Mouse (Mus musculus) bone marrow, adult 2 months (tissue): Measurements from ENCODE around the gene AC131692.1. TPM values are rescaled to one million over a fixed set of nuclear protein-coding genes. Genes with fewer than 3 reads are reported as not detected.
"Not testable (repeated sequence)": the region's sequence is repeated elsewhere in the genome, so short reads cannot be mapped to it uniquely, and the experiment has no call there.

Experiments used
- H3K27ac ChIP-seq: fragments of 200-500 bp; 2 replicates; pipeline ENCODE4 v1.5.1; 2012; ENCODE audit warnings: low read depth, mild to moderate bottlenecking, control low read depth, inconsistent platforms, low read length; ENCODE audit not compliant: control insufficient read depth, poor library complexity, insufficient read depth
- H3K4me1 ChIP-seq: fragments of 200-500 bp; 2 replicates; pipeline ENCODE4 v1.6.1; 2011; ENCODE audit warnings: low read length; ENCODE audit not compliant: control insufficient read depth, insufficient read depth
- H3K4me3 ChIP-seq: fragments of 200-500 bp; replicated peaks from 2 replicates; pipeline ENCODE3; 2011; ENCODE audit warnings: mild to moderate bottlenecking, low read depth, low read length, control low read depth; ENCODE audit not compliant: control insufficient read depth
- CTCF ChIP-seq: fragments of 200-500 bp; IDR thresholded peaks from 2 replicates; pipeline ENCODE4 v1.5.1; 2011; ENCODE audit warnings: low read length, control low read depth; ENCODE audit not compliant: control insufficient read depth, insufficient read depth
- POLR2A ChIP-seq: fragments of 200-500 bp; IDR thresholded peaks from 2 replicates; pipeline ENCODE4 v1.6.1; 2011; ENCODE audit warnings: low read depth, mild to moderate bottlenecking, control low read depth, low read length, borderline replicate concordance; ENCODE audit not compliant: control insufficient read depth
- WGBS: fragments of 180-500 bp; shearing (Covaris S2); methylation state at CpG from one replicate; pipeline ENCODE4 v1.1.7; 2018; 5-methylcytosine and 5-hydroxymethylcytosine counted together
- polyA plus RNA-seq: library from polyadenylated mRNA; stranded (reverse); fragments of >200 nt; gene quantifications from 2 replicates; pipeline ENCODE4 v1.2.4, GENCODE M21; 2011; ENCODE audit warnings: low replicate concordance; ENCODE audit not compliant: missing spikeins, insufficient read depth, insufficient read length

Gene AC131692.1
- polyA plus RNA-seq, 1 experiment = 6.9 TPM

DNA sequence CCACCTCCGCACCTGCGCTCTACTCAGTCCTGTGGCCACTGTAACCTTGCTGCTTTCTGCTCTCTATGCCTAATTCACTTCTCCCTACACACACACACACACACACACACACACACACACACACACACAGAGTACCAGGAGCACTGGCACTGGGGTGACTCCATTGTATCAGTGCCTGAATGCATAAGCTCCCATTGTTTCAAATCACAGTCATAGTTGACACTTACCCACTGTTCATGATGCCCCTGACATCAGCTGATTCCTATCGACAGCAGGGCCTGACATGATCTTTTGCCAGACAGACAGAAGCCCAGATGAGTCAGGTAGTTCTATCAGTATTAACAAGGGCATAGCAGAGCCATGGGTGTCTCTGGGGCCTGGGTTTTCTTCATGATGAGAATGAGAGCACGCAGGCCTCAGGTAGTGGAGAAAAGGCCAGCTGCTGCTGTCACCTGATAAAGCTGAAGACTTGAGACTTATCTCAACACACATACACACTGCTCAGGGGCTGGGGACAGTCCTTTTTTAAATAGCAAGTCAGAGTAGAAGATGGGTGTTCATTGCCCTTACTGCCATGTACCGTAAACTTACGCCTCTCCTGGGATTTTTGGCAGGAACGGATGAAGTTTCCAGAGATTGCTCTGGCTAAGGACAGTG is 38.1 kb downstream of the AC131692.1 start:
- 70% methylated on average over 7 of the region's 7 CpGs for WGBS
- TF ChIP-seq POLR2A (no peak), CTCF (no peak)
- Histone ChIP-seq H3K4me3 (no peak overlapping the region), H3K27ac (peak overlapping the region; percentile 37), H3K4me1 (peaks cover 6% of the 10 kb centered on the region; the same call in 1 of the 2 replicates)

DNA sequence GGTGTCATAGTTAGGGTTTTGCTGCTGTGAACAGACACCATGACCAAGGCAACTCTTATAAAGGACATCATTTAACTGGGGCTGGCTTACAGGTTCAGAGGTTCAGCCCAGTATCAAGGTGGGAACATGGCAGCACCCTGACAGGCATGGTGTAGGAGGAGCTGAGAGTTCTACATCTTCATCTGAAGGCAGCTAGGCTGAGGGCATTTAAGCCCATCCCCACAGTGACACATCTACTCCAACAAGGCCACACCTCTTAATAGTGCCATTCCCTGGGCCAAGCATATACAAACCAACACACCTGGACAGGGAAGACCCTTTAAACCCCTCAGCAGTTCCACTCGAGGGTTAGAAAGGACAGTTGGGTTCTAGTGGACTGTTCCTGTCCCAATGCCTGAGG is 39.0 kb downstream of the AC131692.1 start:
- WGBS = 31% methylated on average over 1 of the region's 1 CpGs
- H3K27ac ChIP-seq, H3K4me1 ChIP-seq, H3K4me3 ChIP-seq: not testable (repeated sequence)

DNA sequence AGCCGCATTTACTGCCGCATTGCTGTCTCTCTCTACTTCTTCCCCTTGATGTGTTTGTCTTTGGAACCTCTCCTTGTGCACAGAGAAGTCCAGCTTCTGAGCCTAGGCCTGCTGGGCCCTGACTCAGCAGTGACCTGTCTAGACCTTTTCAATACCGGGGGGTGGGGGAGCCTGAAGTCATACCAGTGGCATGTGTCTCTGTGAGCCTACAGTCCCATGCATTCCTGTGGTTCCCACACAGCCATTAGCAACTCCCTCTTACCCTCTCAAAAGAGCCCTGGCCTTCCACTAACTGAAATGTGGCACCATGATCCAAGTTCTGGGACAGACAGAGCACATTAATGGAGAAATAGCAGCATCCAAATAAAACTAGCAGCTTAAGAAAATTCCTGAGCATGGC is 42.2 kb downstream of the AC131692.1 start:
- peaks cover 6% of the 10 kb centered on the region; the same call in 1 of the 2 replicates for H3K4me1 ChIP-seq
- no peak overlapping the region for H3K27ac ChIP-seq
- 85% methylated on average over 3 of the region's 3 CpGs for WGBS
- no peak overlapping the region for H3K4me3 ChIP-seq
- TF ChIP-seq POLR2A (no peak), CTCF (no peak)

DNA sequence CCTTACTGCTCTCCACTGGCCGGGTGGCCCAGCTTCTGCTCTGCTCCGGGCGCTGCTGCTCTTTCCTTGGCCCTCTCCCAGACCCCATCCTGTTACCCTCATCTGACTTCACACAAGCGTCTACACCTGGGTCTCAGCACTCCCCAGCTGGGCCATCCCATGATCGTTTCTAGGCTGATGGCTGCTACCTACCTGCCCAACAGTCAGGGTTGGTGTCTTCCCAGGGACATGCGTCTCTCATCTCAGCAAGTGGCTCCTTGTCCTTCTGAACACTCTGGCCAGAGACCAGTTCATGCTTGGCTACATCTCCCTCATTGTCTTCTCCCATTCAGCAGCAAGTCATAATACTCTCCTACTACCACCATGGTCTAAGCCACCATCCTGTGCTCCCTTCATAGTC is 45.5 kb downstream of the AC131692.1 start:
- Histone ChIP-seq H3K4me3 (peak overlapping the region; percentile 5), H3K27ac (no peak overlapping the region; the same call in 1 of the 2 replicates), H3K4me1 (no peaks in the 10 kb centered on the region)
- TF ChIP-seq POLR2A (no peak), CTCF (no peak)
- WGBS = 82% methylated on average over 6 of the region's 6 CpGs

DNA sequence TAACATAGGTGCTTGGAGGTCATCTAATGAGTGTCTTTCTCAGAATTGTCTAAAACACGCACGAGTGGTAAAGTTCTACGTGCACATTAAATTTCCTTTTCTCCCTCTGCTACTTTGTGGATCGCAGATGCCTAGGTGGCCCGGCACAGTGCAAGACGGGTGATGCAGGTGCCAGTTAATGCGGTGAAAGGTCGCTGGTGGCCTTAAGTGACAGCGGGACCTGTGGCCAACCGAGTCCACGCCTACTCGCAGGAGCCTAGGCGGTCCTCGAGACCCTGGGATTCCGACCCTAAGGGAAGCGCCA is 46.1 kb downstream of the AC131692.1 start:
- under 1% methylated on average over 16 of the region's 16 CpGs for WGBS
- peak overlapping the region; percentile 77 for H3K4me3 ChIP-seq
- H3K27ac ChIP-seq = peak overlapping the region; percentile 81
- no peaks in the 10 kb centered on the region for H3K4me1 ChIP-seq
- TF ChIP-seq POLR2A (no peak), CTCF (no peak)

DNA sequence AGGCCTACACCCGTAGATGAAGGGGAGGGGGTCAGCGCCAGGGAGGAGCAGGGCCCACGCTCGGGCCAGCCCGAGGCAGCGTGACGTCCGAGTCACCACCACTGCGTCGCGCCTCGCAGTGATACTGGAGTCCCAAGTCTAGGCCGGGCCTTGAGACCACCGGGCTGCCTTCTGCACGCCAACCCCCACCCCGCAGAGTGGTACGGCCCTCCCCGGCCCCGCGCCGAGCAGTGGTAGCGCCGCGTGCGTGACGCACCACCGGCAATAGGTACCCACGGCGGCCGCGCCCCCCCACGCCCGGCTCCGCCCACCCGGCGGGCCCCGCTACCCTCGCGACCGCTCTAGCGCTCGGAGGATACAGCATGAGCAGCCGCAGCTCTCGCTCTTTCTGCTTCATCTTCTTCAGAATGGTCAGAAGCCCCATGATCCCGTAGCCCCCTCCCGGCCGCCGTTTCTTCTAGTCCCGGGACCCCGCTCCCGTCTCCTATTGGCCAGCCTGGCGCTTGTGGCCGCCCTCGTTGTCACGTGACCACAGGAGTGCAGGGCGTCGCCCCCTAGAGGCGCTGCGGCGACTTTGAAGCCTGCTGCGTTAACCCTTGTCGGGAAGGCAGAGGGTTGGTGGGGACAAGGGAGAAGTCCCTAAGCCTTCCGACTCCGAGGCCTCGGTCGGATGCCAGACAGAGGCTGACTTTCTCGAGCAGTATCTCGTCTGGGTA is 46.6 kb downstream of the AC131692.1 start, which contains the start of gene Batf2:
Gene Batf2 (plus strand): TSS at position 306 of the 716 bp plus-strand sequence.
- WGBS = under 1% methylated on average over 68 of the region's 68 CpGs
- H3K4me3 ChIP-seq = peak within 1 kb of the TSS; percentile 77
- peak; percentile 51; the same call in 1 of the 2 replicates for TF ChIP-seq POLR2A
- TF ChIP-seq CTCF = peak; percentile 89
- H3K27ac ChIP-seq = peak within 1 kb of the TSS; percentile 81
- no peaks in the 10 kb centered on the region for H3K4me1 ChIP-seq

DNA sequence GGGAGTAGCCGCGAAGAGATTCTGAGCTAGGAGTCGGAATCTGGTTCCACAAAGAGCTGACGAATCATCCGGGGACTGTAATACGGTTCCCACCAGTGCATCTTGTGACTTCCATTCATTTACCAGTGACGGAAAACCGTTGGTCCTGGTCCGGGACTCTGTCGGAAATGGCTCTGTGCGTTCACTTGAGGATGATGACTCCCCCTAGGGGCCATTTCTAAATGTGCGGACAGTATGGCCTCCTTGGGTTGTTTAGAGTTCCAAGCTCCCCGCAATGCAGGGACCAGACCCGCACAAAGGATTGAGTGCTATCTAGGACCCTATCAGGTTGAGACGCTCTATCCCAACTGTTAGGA is 47.2 kb downstream of the AC131692.1 start, which contains the start of gene Arl2:
Gene Arl2 (minus strand): TSS at position 155 of the 356 bp plus-strand sequence.
- TF ChIP-seq POLR2A (no peak), CTCF (peak; percentile 67)

DNA sequence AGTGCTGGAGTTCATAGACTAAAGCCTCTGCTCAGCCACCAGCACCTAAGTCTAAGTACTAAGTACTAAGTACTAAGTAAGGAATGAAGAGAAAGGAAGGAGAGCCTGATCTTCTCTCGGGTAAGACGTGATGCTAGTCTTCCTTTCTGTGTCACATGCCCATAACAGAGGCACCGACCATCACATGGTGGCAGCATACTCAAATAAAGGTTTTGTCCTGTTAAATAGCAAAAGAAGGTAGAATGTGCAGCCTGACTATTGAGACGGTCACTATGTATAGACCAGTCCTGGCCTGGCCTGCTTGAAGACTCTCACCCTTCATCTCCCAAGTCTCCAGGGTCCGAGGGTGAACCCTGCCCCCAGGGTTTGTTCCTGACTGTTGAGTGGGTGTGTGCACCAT is 50.6 kb downstream of the AC131692.1 start:
- Histone ChIP-seq H3K4me1 (no peaks in the 10 kb centered on the region), H3K4me3 (no peak overlapping the region), H3K27ac (no peak overlapping the region)
- WGBS = 65% methylated on average over 5 of the region's 5 CpGs
- TF ChIP-seq POLR2A (no peak), CTCF (no peak)

More for the DNA sequence above, 47.2 kb downstream of the AC131692.1 start, which contains the start of gene Arl2:
- Histone ChIP-seq H3K4me1 (no peaks in the 10 kb centered on the region), H3K27ac (peak within 1 kb of the TSS; percentile 81), H3K4me3 (peak within 1 kb of the TSS; percentile 77)
- 1% methylated on average over 15 of the region's 15 CpGs for WGBS

Other genes starting within 250 kb of the AC131692.1 start
- gene Frmd8, start 219.1 kb upstream of the AC131692.1 start, polyA plus RNA-seq = 14.3 and 18.1 TPM in 2 replicates
- 11.6 and 24.6 TPM in 2 replicates for gene Slc25a45, start 216.6 kb upstream of the AC131692.1 start, polyA plus RNA-seq
- 4.4 and 6.4 TPM in 2 replicates for gene Tigd3, start 200.3 kb upstream of the AC131692.1 start, polyA plus RNA-seq
- 31.1 and 60.8 TPM in 2 replicates for gene Dpf2, start 181.4 kb upstream of the AC131692.1 start, polyA plus RNA-seq
- gene Cdc42ep2, start 169.6 kb upstream of the AC131692.1 start, polyA plus RNA-seq = 2.3 and 5.3 TPM in 2 replicates
- gene Pola2, start 130.2 kb upstream of the AC131692.1 start, polyA plus RNA-seq = 41.9 and 79.8 TPM in 2 replicates
- gene Slc22a20, start 108.3 kb upstream of the AC131692.1 start, polyA plus RNA-seq = 0.80 TPM in 1 of 2 replicates, not detected in the other
- gene Capn1, start 78.5 kb upstream of the AC131692.1 start, polyA plus RNA-seq = 59.9 and 139 TPM in 2 replicates
- gene Syvn1, start 47.8 kb upstream of the AC131692.1 start, polyA plus RNA-seq = 30.5 and 58.5 TPM in 2 replicates
- 29.9 and 52.5 TPM in 2 replicates for gene Mrpl49, start 36.6 kb upstream of the AC131692.1 start, polyA plus RNA-seq
- 2,232 and 4,155 TPM in 2 replicates for gene Fau, start 36.6 kb upstream of the AC131692.1 start, polyA plus RNA-seq
- gene Znhit2, start 33.2 kb upstream of the AC131692.1 start, polyA plus RNA-seq = 8.4 and 14.3 TPM in 2 replicates
- gene Tm7sf2, start 26.0 kb upstream of the AC131692.1 start, polyA plus RNA-seq = 5.9 and 12.3 TPM in 2 replicates
- gene Vps51, start 17.2 kb upstream of the AC131692.1 start, polyA plus RNA-seq = 48.4 and 85.1 TPM in 2 replicates
- gene Tmem262, start 14.4 kb upstream of the AC131692.1 start, polyA plus RNA-seq = not detected in 2 replicates
- not detected in 2 replicates for gene Gm28374, start 12.2 kb upstream of the AC131692.1 start, polyA plus RNA-seq
- 12.2 and 22.8 TPM in 2 replicates for gene Zfpl1, start 9.5 kb upstream of the AC131692.1 start, polyA plus RNA-seq
- 28.8 and 31.0 TPM in 2 replicates for gene Cdca5, start 9.4 kb upstream of the AC131692.1 start, polyA plus RNA-seq
- gene Naaladl1, start 11.4 kb downstream of the AC131692.1 start, polyA plus RNA-seq = 5.2 and 5.3 TPM in 2 replicates
- 2.5 and 6.0 TPM in 2 replicates for gene Sac3d1, start 24.2 kb downstream of the AC131692.1 start, polyA plus RNA-seq
- gene Snx15, start 33.9 kb downstream of the AC131692.1 start, polyA plus RNA-seq = 33.2 and 38.4 TPM in 2 replicates
- 0.93 TPM in 1 of 2 replicates, not detected in the other for gene Batf2, start 46.6 kb downstream of the AC131692.1 start, polyA plus RNA-seq
- gene Arl2, start 47.1 kb downstream of the AC131692.1 start, polyA plus RNA-seq = 19.6 and 20.5 TPM in 2 replicates
- gene Majin, start 90.0 kb downstream of the AC131692.1 start, polyA plus RNA-seq = not detected in 2 replicates
- not detected in 2 replicates for gene Gpha2, start 132.0 kb downstream of the AC131692.1 start, polyA plus RNA-seq
- gene Ppp2r5b, start 141.5 kb downstream of the AC131692.1 start, polyA plus RNA-seq = 21.0 and 43.9 TPM in 2 replicates
- gene Atg2a, start 147.2 kb downstream of the AC131692.1 start, polyA plus RNA-seq = 17.0 and 36.4 TPM in 2 replicates
- 40.0 and 63.1 TPM in 2 replicates for gene Ehd1, start 182.3 kb downstream of the AC131692.1 start, polyA plus RNA-seq
- gene Cdc42bpg, start 212.0 kb downstream of the AC131692.1 start, polyA plus RNA-seq = 7.2 and 13.6 TPM in 2 replicates
- 17.7 and 33.1 TPM in 2 replicates for gene Men1, start 240.6 kb downstream of the AC131692.1 start, polyA plus RNA-seq
- 128 and 324 TPM in 2 replicates for gene Map4k2, start 246.7 kb downstream of the AC131692.1 start, polyA plus RNA-seq